Mouse (Mus musculus) heart, embryonic 13.5 days (tissue): ENCODE measurements around the gene Mid1. TPM values are rescaled to one million over a fixed set of nuclear protein-coding genes. Genes with fewer than 3 reads are reported as not detected.
A peak's percentile ranks its signal among the peaks of the same experiment; 100 is the strongest.
"Not testable (repeated sequence)": the region's sequence is repeated elsewhere in the genome, so short reads cannot be mapped to it uniquely, and the experiment has no call there.

Experiments
- ATAC-seq: fragments of 200-750 bp; cut with Nextera tagmentation; 2 replicates; pipeline ENCODE4 v1.8.0; 2017; ENCODE audit warnings: moderate TSS enrichment; ENCODE audit not compliant: insufficient number of reproducible peaks, low FRiP score, low TSS enrichment; ENCODE audit errors: extremely low read depth
- H3K27ac ChIP-seq: fragments of 300-500 bp; sonication (generic); replicated peaks from 2 replicates; pipeline ENCODE4 v1.5.1; 2015; ENCODE audit warnings: moderate library complexity, mild to moderate bottlenecking, inconsistent platforms
- H3K27me3 ChIP-seq: fragments of 300-500 bp; sonication (generic); replicated peaks from 2 replicates; pipeline ENCODE4 v1.6.1; 2015; ENCODE audit warnings: mild to moderate bottlenecking, inconsistent platforms
- H3K36me3 ChIP-seq: fragments of 300-500 bp; sonication (generic); 2 replicates; pipeline ENCODE4 v1.6.1; 2015; ENCODE audit warnings: mild to moderate bottlenecking, inconsistent platforms
- H3K4me1 ChIP-seq: fragments of 300-500 bp; sonication (generic); 2 replicates; pipeline ENCODE4 v1.6.1; 2015; ENCODE audit warnings: inconsistent platforms
- H3K4me2 ChIP-seq: fragments of 300-500 bp; sonication (generic); 2 replicates; pipeline ENCODE4 v1.6.1; 2015; ENCODE audit warnings: inconsistent platforms, mild to moderate bottlenecking, moderate library complexity
- H3K4me3 ChIP-seq: fragments of 300-500 bp; sonication (generic); 2 replicates; pipeline ENCODE4 v1.5.1; 2015; ENCODE audit warnings: moderate library complexity, mild to moderate bottlenecking, inconsistent platforms
- H3K9ac ChIP-seq: fragments of 300-500 bp; sonication (generic); 2 replicates; pipeline ENCODE4 v1.6.1; 2015; ENCODE audit warnings: inconsistent platforms, mild to moderate bottlenecking, moderate library complexity
- H3K9me3 ChIP-seq: fragments of 300-500 bp; sonication (generic); 2 replicates; pipeline ENCODE4 v1.6.1; 2016; ENCODE audit warnings: inconsistent platforms
- WGBS: fragments of 180-500 bp; shearing (Covaris S2); methylation state at CpG from one replicate; pipeline ENCODE4 v1.1.7; 2015; ENCODE audit warnings: mixed read lengths; 5-methylcytosine and 5-hydroxymethylcytosine counted together
- polyA plus RNA-seq: library from polyadenylated mRNA; unstranded; fragments of >200 nt; fragmentation: Nextera tagmentation; extraction: Ambion mirVana; gene quantifications from 2 replicates; pipeline ENCODE4 v1.2.1, GENCODE M21; 2015

Gene Mid1
- polyA plus RNA-seq, 1 experiment from 2014 or later = 7.2 TPM

DNA sequence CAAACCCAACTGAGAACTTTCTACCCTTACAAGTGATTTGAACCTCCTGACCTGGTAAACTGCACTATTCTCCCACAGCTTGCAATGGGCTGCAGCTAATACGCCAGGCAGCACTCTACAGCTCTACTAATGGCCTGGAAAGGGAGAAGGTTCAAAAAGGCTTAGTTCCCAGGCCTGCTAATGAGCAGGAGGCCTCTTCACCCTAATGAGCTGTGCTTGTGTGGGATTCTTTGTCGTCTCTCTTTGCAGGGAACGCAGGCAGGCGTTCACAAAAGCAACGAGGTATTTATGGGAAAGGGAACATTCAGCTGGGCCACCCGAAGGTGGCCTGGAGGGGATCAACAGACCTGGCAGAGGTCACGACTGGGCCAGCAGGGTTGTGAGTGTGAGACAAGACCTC lies 240.6 kb downstream of the Mid1 start:
- no peak overlapping the region for H3K4me3 ChIP-seq
- 37% methylated on average over 7 of the region's 7 CpGs for WGBS

DNA sequence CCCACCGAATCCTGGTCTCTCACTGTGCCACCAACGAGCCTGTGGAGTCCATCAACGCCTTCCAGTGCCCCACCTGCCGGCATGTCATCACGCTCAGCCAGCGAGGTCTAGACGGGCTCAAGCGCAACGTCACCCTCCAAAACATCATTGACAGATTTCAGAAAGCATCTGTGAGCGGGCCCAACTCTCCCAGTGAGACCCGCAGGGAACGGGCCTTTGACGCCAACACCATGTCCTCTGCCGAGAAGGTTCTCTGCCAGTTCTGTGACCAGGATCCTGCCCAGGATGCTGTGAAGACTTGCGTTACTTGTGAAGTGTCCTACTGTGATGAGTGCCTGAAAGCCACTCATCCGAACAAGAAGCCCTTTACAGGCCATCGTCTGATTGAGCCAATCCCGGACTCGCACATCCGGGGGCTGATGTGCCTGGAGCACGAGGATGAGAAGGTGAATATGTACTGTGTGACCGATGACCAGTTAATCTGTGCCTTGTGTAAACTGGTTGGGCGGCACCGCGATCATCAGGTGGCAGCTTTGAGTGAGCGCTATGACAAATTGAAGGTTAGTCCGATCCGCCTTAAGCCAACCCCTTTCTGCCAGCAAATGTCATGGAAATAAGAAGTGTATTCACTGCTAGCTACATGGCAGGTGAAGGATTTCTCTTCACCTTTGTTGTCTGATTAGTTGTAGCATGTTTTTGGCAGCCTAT lies 242.3 kb downstream of the Mid1 start:
- Histone ChIP-seq H3K9me3 (no peaks in the 10 kb centered on the region), H3K4me3 (no peak overlapping the region), H3K27ac (no peak overlapping the region), H3K9ac (no peak overlapping the region), H3K4me2 (no peak overlapping the region), H3K36me3 (peaks cover 4% of the 10 kb centered on the region; the same call in 1 of the 2 replicates), H3K4me1 (peaks cover 16% of the 10 kb centered on the region), H3K27me3 (peaks cover 21% of the 10 kb centered on the region)
- no peak for ATAC-seq
- WGBS = 77% methylated on average over 28 of the region's 28 CpGs

More for the DNA sequence above, 240.6 kb downstream of the Mid1 start:
- Histone ChIP-seq H3K27me3 (peaks cover 24% of the 10 kb centered on the region), H3K9ac (no peak overlapping the region), H3K27ac (no peak overlapping the region), H3K9me3 (no peaks in the 10 kb centered on the region), H3K4me1 (peaks cover 12% of the 10 kb centered on the region; the same call in 1 of the 2 replicates), H3K4me2 (0 out of 2 replicates have a peak overlapping the region, but pooled peaks have one; percentile 9), H3K36me3 (peaks cover 4% of the 10 kb centered on the region; the same call in 1 of the 2 replicates)
- no peak for ATAC-seq

DNA sequence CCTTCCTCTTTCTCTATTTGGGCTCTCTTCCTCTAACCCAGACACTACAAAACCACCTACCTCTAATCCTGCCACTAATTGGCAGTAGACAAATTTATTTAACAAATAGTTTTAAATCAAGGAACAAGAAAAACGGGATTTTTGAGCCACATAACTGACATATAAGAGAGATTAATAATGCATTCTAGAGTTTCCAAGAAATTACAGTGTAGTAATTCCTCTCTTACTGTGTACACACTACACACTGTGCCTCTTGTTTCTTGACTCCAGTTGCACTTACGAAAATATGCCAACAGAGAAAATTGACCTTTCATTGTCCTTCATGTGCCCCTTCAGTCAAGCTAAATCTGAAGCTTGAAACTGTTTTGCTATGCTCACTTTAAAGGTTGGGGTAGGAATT lies 245.9 kb downstream of the Mid1 start:
- H3K9ac ChIP-seq = no peak overlapping the region
- H3K27me3 ChIP-seq = peaks cover 20% of the 10 kb centered on the region
- no peak overlapping the region for H3K4me3 ChIP-seq
- H3K9me3 ChIP-seq = no peaks in the 10 kb centered on the region
- peaks cover 4% of the 10 kb centered on the region; the same call in 1 of the 2 replicates for H3K36me3 ChIP-seq
- ATAC-seq = no peak
- H3K27ac ChIP-seq = no peak overlapping the region
- whole genome bisulfite sequencing = 57% methylated on average over 2 of the region's 2 CpGs
- no peak overlapping the region for H3K4me2 ChIP-seq
- peaks cover 16% of the 10 kb centered on the region for H3K4me1 ChIP-seq

DNA sequence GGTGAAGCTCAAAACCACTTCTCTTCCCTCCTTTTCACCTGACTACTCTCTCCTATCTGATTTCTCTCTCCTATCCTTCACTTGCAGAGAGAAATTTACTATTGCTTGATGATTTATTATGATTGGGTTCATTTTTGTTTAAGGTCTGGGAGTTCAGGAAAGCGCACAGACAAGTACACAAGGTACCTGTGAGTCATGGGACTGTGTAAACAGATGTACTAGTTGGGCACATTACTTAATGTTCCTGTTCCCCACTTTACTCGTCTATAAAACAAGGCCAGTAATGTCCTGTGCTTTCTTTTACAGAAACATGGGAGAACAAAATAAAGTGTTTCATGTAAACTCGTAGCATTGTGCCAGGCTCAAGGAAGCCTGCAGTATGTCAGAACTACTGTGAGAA lies 248.2 kb downstream of the Mid1 start:
- Histone ChIP-seq H3K27me3 (peaks cover 9% of the 10 kb centered on the region; the same call in 1 of the 2 replicates), H3K9me3 (no peaks in the 10 kb centered on the region), H3K4me1 (peaks cover 29% of the 10 kb centered on the region), H3K4me2 (no peak overlapping the region), H3K36me3 (no peaks in the 10 kb centered on the region), H3K9ac (no peak overlapping the region), H3K27ac (no peak overlapping the region), H3K4me3 (no peak overlapping the region)
- WGBS = 68% methylated on average over 3 of the region's 3 CpGs
- no peak for ATAC-seq

DNA sequence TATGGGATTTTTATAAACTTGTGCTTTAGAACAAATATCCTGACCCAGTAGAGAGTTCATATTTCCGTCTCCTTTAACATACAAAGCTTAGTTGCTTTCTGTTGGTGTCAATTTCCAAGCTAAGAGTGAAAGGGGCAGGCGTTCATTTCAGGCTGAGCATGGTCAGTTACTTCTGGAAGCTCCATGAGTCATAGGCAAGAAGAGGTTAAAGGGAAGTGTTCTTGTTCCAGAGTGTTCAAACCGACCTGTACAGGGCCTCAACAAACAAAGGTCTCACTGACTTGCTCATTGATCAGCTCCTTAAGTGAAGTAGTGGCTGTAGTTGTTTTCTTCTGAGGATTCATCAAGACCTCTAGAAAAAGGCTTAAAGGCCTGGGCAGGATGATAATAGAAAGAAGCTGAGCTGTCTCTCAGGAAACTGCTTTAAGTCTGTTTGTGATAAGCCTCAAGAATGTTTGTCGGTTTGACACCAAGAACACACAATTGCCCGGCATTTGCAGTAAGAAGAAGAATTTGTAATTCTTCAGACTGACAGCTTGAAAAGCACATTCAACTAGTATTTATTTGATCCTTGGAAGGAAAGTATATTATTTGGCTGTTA lies 252.2 kb downstream of the Mid1 start:
- H3K27ac ChIP-seq = 0 out of 2 replicates have a peak overlapping the region, but pooled peaks have one; percentile 28
- no peaks in the 10 kb centered on the region for H3K9me3 ChIP-seq
- WGBS = 41% methylated on average over 5 of the region's 5 CpGs
- no peaks in the 10 kb centered on the region for H3K36me3 ChIP-seq
- ATAC-seq = no peak
- no peak overlapping the region for H3K9ac ChIP-seq
- no peak overlapping the region for H3K4me2 ChIP-seq
- peaks cover 27% of the 10 kb centered on the region for H3K4me1 ChIP-seq
- peaks cover 12% of the 10 kb centered on the region; the same call in 1 of the 2 replicates for H3K27me3 ChIP-seq
- H3K4me3 ChIP-seq = no peak overlapping the region

DNA sequence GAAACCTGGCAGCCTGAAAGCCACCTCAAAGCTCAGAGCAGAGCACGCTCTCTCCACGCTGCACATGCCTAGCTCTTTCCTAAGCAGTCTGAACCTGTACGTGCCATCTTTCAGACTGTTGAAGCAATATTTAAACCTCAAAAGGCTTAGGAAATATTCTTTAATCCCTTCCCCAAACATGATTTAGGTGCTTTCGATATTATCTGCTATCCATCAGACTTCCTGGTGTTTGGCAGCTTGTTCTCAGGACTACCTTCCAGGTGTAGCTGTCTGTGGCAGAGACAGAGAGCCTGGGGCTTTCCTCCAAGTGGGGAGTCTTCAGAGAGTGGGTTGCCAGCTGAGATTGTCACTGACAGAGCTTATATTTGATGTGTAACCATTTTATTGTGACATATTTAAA lies 255.5 kb downstream of the Mid1 start:
- H3K4me1 ChIP-seq = peaks cover 18% of the 10 kb centered on the region
- no peak overlapping the region for H3K4me2 ChIP-seq
- no peak overlapping the region for H3K27ac ChIP-seq
- no peak for ATAC-seq
- H3K36me3 ChIP-seq = no peaks in the 10 kb centered on the region
- no peak overlapping the region for H3K4me3 ChIP-seq
- H3K9me3 ChIP-seq = no peaks in the 10 kb centered on the region
- peaks cover 3% of the 10 kb centered on the region; the same call in 1 of the 2 replicates for H3K27me3 ChIP-seq
- H3K9ac ChIP-seq = no peak overlapping the region
- WGBS = 82% methylated on average over 4 of the region's 4 CpGs

DNA sequence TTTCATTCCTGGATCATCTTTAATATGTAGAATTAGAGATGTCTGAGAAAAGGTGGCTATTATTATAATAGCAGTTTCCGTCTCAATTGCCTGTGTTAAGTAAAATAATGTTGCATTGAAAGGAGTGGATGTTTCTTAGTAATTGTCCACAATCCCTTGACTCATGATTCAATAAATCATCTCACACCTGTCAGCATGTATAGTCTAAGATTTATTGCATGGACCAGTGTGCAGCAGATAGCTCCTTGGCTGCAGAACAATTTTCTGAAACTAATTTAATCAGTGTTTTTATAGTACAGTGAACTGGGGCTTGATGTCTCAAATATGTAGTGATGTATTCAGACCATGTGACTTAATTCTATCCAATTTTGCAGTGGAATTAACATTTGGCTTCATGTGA lies 265.6 kb downstream of the Mid1 start:
- no peak for ATAC-seq
- Histone ChIP-seq H3K4me3 (no peak overlapping the region), H3K27ac (peak overlapping the region; percentile 53; the same call in 1 of the 2 replicates), H3K4me1 (peaks cover 13% of the 10 kb centered on the region), H3K27me3 (no peaks in the 10 kb centered on the region; the same call in 1 of the 2 replicates), H3K4me2 (no peak overlapping the region), H3K9ac (no peak overlapping the region), H3K9me3 (no peaks in the 10 kb centered on the region), H3K36me3 (no peaks in the 10 kb centered on the region)
- 67% methylated on average over 1 of the region's 1 CpGs for WGBS

DNA sequence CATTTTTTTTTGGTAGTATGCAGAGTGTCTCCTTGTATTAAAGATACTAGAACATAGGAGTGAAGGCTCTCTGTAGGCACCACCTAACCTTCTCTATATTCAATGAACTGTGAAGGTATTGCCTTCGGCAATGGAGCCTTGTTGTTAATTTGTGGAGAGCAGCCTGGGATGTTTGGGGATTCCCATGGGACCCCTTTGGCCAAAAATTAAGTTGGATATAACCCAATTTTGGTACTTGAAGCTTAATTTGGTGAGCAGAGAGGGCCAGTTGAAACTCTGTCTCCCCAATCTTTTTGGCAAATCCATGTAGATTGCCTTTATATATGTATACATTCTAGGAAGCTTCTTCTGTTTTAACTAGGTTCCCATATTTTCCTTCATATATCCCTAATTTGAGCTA lies 284.3 kb downstream of the Mid1 start:
- WGBS = 85% methylated on average over 1 of the region's 1 CpGs
- Histone ChIP-seq H3K27me3 (no peaks in the 10 kb centered on the region), H3K9ac (no peak overlapping the region), H3K9me3 (peaks cover 34% of the 10 kb centered on the region), H3K4me1 (no peaks in the 10 kb centered on the region), H3K4me2 (no peak overlapping the region), H3K36me3 (peaks cover 30% of the 10 kb centered on the region), H3K4me3 (no peak overlapping the region), H3K27ac (no peak overlapping the region)
- ATAC-seq = no peak

DNA sequence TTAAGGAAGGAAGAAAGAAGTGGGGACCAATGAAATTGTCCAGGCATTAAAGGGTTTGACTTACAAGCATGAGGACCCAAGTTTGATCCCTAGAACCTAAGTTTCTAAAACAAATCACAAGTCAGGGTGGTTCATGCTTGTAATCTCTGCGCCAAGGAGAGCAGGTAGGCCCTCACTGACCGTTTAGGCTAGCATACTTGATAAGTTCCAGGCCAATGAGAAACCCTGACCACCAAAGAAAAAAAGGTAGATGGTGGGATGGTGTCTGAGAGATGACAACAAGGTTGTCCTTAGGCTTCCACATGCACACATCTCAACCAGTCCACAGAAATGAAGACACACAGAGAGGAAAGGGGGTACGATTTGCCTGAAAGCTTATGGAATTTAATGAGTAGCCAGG lies 284.8 kb downstream of the Mid1 start:
- not testable (repeated sequence) for H3K27ac ChIP-seq, H3K4me2 ChIP-seq, H3K27me3 ChIP-seq, H3K4me3 ChIP-seq, ATAC-seq, H3K9ac ChIP-seq, H3K4me1 ChIP-seq
- 76% methylated on average over 3 of the region's 3 CpGs for WGBS
- Histone ChIP-seq H3K36me3 (peaks cover 30% of the 10 kb centered on the region), H3K9me3 (peaks cover 38% of the 10 kb centered on the region)

DNA sequence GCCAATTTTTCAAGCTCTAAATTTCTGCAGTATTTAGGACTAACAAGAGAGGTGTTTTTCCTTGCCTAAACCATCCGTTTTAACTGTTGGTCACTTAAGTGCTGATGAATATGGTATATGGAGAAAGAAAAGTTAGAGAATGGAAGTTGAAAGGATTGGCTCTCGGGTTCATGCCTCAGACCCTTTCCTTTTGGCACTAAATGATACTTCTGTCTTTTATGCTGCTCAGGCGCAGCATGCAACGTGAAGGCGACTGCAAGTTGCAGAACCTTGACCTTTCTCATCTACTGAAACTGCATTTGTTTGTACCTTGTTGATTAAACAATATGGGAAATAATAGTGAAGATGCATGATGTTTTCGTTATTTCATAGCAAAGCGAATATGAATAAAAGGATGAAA lies 285.5 kb downstream of the Mid1 start:
- not testable (repeated sequence) for ATAC-seq, H3K4me2 ChIP-seq, H3K4me3 ChIP-seq, H3K27me3 ChIP-seq, H3K9ac ChIP-seq, H3K4me1 ChIP-seq, H3K27ac ChIP-seq
- 78% methylated on average over 7 of the region's 7 CpGs for WGBS
- Histone ChIP-seq H3K9me3 (peaks cover 45% of the 10 kb centered on the region), H3K36me3 (peaks cover 30% of the 10 kb centered on the region)

DNA sequence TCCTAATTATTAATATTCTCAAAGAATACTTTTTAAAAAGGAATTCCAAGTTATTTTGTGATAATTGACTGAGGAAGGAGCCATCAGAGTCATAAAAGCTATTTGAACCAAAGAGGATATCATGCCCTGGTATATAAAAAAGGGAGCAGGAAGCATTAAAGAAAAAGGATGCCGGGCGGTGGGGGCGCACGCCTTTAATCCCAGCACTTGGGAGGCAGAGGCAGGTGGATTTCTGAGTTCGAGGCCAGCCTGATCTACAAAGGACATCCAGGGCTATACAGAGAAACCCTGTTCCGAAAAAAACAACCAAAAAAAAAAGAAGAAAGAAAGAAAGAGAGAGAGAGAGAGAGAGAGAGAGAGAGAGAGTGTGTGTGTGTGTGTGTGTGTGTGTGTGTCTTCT lies 286.6 kb downstream of the Mid1 start:
- H3K27me3 ChIP-seq, H3K9ac ChIP-seq, H3K4me1 ChIP-seq, H3K4me2 ChIP-seq, H3K4me3 ChIP-seq, ATAC-seq: not testable (repeated sequence)
- WGBS = 82% methylated on average over 6 of the region's 6 CpGs
- H3K36me3 ChIP-seq = peaks cover 30% of the 10 kb centered on the region
- H3K27ac ChIP-seq = peak overlapping the region; percentile 6; the same call in 1 of the 2 replicates
- H3K9me3 ChIP-seq = peaks cover 50% of the 10 kb centered on the region
